Mouse (Mus musculus): ENCODE results near the gene Mknk2.

Gene Mknk2

GRCm38 (mm10) chr10:80669018-80669417 is 8.9 kb downstream of the Mknk2 start:
- Histone ChIP-seq H3K36me3 (ENCODE audit: control insufficient read depth, insufficient read depth, low read length, poor library complexity, severe bottlenecking) (peaks cover 36% of the 10 kb centered on the region), H3K27me3 (ENCODE audit: control insufficient read depth, insufficient read depth, low read length, poor library complexity, severe bottlenecking) (no peaks in the 10 kb centered on the region)
- DNase-seq (ENCODE audit: low read depth, low spot score), result no peak

- peak; percentile 36 for DNase-seq (ENCODE audit: low read depth, low spot score)
- Histone ChIP-seq H3K27me3 (ENCODE audit: control insufficient read depth, insufficient read depth, low read length, poor library complexity, severe bottlenecking) (no peaks in the 10 kb centered on the region), H3K36me3 (ENCODE audit: control insufficient read depth, insufficient read depth, low read length, poor library complexity, severe bottlenecking) (peaks cover 36% of the 10 kb centered on the region)
Measured at GRCm38 (mm10) chr10:80668614-80669013, 9.3 kb downstream of the Mknk2 start.

GRCm38 (mm10) chr10:80666837-80667412 is 11.0 kb downstream of the Mknk2 start:
- no peak for DNase-seq (ENCODE audit: low read depth, low spot score)
- Histone ChIP-seq H3K27me3 (ENCODE audit: control insufficient read depth, insufficient read depth, low read length, poor library complexity, severe bottlenecking) (no peaks in the 10 kb centered on the region), H3K36me3 (ENCODE audit: control insufficient read depth, insufficient read depth, low read length, poor library complexity, severe bottlenecking) (peaks cover 33% of the 10 kb centered on the region)

GRCm38 (mm10) chr10:80665981-80666733 is 11.8 kb downstream of the Mknk2 start:
- no peak for DNase-seq (ENCODE audit: low read depth, low spot score)
- Histone ChIP-seq H3K36me3 (ENCODE audit: control insufficient read depth, insufficient read depth, low read length, poor library complexity, severe bottlenecking) (peaks cover 27% of the 10 kb centered on the region), H3K27me3 (ENCODE audit: control insufficient read depth, insufficient read depth, low read length, poor library complexity, severe bottlenecking) (no peaks in the 10 kb centered on the region)

DNA sequence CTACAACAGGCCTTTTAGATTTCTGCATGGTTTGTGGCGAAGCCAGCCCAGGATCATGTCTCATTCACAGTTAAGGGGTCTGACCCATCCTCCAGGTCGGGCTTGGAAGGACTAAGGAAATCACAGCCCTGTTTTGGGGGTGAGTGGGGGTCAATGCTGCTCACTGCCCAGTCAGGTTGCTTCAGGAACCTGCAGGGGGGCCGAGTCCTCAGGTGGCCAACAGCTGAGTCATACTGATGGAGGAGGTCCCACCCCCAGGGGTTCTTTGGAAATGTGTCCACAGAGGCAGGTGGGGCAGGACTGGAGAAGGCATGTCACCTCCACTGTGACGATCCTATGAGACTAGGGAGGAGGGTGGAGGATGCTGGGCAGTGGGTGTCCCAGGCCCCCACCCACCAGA is 12.5 kb downstream of the Mknk2 start:
- no peak for DNase-seq (ENCODE audit: low read depth, low spot score)
- H3K27me3 ChIP-seq (ENCODE audit: control insufficient read depth, insufficient read depth, low read length, poor library complexity, severe bottlenecking), result no peaks in the 10 kb centered on the region
- peaks cover 26% of the 10 kb centered on the region for H3K36me3 ChIP-seq (ENCODE audit: control insufficient read depth, insufficient read depth, low read length, poor library complexity, severe bottlenecking)

DNA sequence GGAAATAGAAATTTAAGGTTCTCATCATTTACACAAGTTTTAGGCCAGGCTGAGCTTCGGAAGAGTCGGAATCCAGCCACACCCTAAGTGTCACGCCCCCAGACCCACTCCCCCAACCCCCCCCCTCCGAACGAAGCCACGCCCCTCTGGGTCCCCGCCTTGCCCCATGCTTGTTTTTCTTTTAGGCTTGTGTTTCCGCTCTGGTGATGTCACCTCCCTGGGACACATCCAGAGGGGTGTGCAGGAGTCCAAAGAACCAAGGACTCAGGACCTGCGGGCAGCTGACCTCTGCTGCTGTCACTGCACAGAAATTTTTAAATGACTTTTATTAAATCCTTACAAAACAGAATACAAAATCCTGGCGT is 12.9 kb downstream of the Mknk2 start:
- no peaks in the 10 kb centered on the region for H3K27me3 ChIP-seq (ENCODE audit: control insufficient read depth, insufficient read depth, low read length, poor library complexity, severe bottlenecking)
- H3K36me3 ChIP-seq (ENCODE audit: control insufficient read depth, insufficient read depth, low read length, poor library complexity, severe bottlenecking), result peaks cover 26% of the 10 kb centered on the region
- no peak for DNase-seq (ENCODE audit: low read depth, low spot score)

DNA sequence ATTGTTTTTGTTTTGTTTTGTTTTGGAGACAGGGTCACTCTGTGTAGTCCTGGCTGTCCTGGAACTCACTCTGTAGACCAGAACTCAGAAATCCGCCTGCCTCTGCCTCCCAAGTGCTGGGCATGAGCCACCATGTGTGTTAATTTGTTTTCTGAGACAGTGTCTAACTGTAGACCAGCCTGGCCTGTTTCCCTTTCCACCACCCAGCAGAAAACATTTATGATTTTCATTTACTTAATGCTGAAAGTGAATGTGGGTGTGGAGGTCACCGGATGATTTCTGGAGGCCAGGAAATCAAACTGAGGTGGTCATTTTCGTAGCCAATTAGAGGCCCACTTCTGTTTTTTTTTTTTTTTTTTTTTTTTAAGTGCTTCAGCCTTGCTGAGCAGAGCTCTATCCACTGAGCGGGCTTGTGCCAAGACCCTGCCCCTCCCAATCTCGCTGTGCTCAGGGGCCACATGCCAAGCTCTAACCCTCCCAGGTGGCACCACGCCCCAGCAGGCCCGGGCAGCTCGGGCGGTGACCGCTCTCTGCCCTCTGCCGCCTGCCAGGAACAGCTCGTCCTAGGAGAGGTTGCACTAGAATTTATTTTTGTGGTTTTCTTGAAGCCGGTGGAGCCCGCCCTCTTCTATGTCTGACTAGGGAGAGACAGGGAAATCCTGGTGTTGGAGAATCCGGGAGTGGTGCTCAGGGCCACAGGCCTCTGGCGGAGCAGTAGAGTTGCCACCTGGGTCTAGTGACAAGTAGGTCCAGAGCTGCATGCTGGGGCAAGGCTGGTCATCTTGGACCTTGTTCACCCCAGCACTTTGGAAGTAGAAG is 13.5 kb downstream of the Mknk2 start:
- peaks cover 25% of the 10 kb centered on the region for H3K36me3 ChIP-seq (ENCODE audit: control insufficient read depth, insufficient read depth, low read length, poor library complexity, severe bottlenecking)
- peak; percentile 38 for DNase-seq (ENCODE audit: low read depth, low spot score)

GRCm38 (mm10) chr10:80663485-80664196 is 14.3 kb downstream of the Mknk2 start:
- peak; percentile 66 for DNase-seq (ENCODE audit: low read depth, low spot score)
- no peaks in the 10 kb centered on the region for H3K27me3 ChIP-seq (ENCODE audit: control insufficient read depth, insufficient read depth, low read length, poor library complexity, severe bottlenecking)
- H3K36me3 ChIP-seq (ENCODE audit: control insufficient read depth, insufficient read depth, low read length, poor library complexity, severe bottlenecking), result peaks cover 20% of the 10 kb centered on the region

More for the DNA sequence above, 13.5 kb downstream of the Mknk2 start:
- H3K27me3 ChIP-seq (ENCODE audit: control insufficient read depth, insufficient read depth, low read length, poor library complexity, severe bottlenecking), result no peaks in the 10 kb centered on the region

DNA sequence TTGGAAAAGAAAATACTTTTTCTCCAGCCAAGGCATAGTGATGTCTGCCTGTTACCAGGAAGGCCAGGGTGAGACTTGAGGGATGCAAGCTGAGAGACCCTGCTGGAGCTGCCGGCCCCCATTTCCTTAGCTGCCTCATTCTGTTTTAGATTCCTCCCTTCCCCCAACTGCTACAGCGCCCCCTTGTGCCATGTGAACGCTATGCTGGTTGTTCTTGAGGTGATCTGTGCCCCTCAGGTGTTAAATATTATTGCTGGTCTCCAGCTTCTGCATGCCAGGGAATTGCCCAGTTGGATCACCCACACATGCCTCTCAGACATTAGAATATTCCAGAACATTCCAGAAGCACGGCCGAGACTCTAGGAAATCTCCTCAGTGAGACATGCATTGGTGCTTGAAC is 16.8 kb downstream of the Mknk2 start:
- Histone ChIP-seq H3K36me3 (ENCODE audit: control insufficient read depth, insufficient read depth, low read length, poor library complexity, severe bottlenecking) (peaks cover 3% of the 10 kb centered on the region; the same call in 1 of the 2 replicates), H3K27me3 (ENCODE audit: control insufficient read depth, insufficient read depth, low read length, poor library complexity, severe bottlenecking) (no peaks in the 10 kb centered on the region)
- peak; percentile 84 for DNase-seq (ENCODE audit: low read depth, low spot score)

- Histone ChIP-seq H3K27me3 (ENCODE audit: control insufficient read depth, insufficient read depth, low read length, poor library complexity, severe bottlenecking) (no peaks in the 10 kb centered on the region), H3K36me3 (ENCODE audit: control insufficient read depth, insufficient read depth, low read length, poor library complexity, severe bottlenecking) (no peaks in the 10 kb centered on the region)
- DNase-seq (ENCODE audit: low read depth, low spot score), result peak; percentile 80
Measured at GRCm38 (mm10) chr10:80659213-80659612, 18.7 kb downstream of the Mknk2 start.

DNA sequence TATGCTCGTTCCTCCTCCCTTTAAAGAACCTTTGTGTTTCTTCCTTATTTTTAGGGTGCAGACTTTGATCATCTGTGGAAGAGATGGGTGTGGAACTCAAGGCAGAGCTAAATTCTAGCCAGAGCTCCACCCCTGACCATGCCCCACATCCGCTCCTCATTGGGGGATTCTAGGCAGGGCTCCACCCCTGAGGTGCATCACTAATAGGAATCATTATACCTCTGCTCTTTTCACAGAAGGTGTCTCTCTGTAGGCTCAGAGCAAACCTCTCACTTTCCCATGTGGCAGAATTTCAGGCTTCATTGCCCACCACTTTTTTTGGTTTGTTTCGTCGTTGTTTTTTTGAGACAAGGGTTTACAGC is 19.1 kb downstream of the Mknk2 start:
- H3K27me3 ChIP-seq (ENCODE audit: control insufficient read depth, insufficient read depth, low read length, poor library complexity, severe bottlenecking), result no peaks in the 10 kb centered on the region
- peak; percentile 74 for DNase-seq (ENCODE audit: low read depth, low spot score)
- H3K36me3 ChIP-seq (ENCODE audit: control insufficient read depth, insufficient read depth, low read length, poor library complexity, severe bottlenecking), result no peaks in the 10 kb centered on the region

GRCm38 (mm10) chr10:80658194-80658840 is 19.6 kb downstream of the Mknk2 start:
- Histone ChIP-seq H3K27me3 (ENCODE audit: control insufficient read depth, insufficient read depth, low read length, poor library complexity, severe bottlenecking) (no peaks in the 10 kb centered on the region), H3K36me3 (ENCODE audit: control insufficient read depth, insufficient read depth, low read length, poor library complexity, severe bottlenecking) (no peaks in the 10 kb centered on the region)
- DNase-seq (ENCODE audit: low read depth, low spot score), result peak; percentile 45

GRCm38 (mm10) chr10:80656863-80657623 is 20.9 kb downstream of the Mknk2 start, which contains the start of gene Btbd2:
Gene Btbd2, minus strand, starts transcription at chr10:80657071.
- Histone ChIP-seq H3K27me3 (ENCODE audit: control insufficient read depth, insufficient read depth, low read length, poor library complexity, severe bottlenecking) (no peaks in the 10 kb centered on the region), H3K36me3 (ENCODE audit: control insufficient read depth, insufficient read depth, low read length, poor library complexity, severe bottlenecking) (no peaks in the 10 kb centered on the region)
- DNase-seq (ENCODE audit: low read depth, low spot score), result no peak

Measured in splenic B cell, adult 2 months (primary cell).